Mouse (Mus musculus): ENCODE results near the gene Ccdc60.
A peak's percentile ranks its signal among the peaks of the same experiment; 100 is the strongest.

Gene Ccdc60

DNA sequence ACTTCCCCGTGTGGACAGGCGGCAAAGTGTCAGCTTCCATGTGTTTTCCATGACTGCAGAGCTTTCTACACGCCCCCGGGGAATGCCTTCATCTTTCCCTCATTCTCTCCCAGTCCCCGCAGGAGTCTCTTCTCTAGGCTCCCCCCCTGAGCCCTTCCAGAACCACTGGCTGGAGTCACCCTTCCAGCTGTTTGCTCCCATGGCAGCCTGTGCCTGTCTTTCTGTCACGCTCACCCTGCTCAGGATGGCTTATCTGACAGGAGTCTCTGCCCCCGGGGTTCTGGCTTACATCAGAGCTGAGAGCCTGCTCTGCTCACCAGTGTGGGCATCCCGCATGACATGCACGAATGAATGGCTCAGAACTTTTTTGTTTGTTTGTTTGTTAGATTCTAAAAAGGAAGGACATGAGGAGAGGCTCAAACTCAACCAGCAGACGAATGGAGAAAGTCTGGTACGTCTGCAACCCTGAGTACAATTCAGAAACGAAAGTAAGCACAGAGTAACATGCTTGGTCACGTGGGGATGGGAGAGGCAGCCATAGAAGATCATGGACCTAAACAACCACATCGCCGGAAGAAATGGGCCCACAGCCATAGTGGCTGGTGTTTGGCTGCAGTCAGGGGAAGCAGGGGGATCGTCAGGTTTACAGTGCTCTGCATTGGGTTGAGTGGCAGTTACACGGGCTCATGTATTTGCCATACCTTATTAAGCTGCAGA, 17.1 kb downstream of the Ccdc60 start:
- peak; percentile 10 for DNase-seq (ENCODE audit: low spot score)

GRCm38 (mm10) chr5:116269212-116270145, 19.3 kb downstream of the Ccdc60 start:
- DNase-seq (ENCODE audit: low spot score): no peak

- DNase-seq (ENCODE audit: low spot score): no peak
Measured at GRCm38 (mm10) chr5:116262689-116263088, 26.1 kb downstream of the Ccdc60 start.

DNA sequence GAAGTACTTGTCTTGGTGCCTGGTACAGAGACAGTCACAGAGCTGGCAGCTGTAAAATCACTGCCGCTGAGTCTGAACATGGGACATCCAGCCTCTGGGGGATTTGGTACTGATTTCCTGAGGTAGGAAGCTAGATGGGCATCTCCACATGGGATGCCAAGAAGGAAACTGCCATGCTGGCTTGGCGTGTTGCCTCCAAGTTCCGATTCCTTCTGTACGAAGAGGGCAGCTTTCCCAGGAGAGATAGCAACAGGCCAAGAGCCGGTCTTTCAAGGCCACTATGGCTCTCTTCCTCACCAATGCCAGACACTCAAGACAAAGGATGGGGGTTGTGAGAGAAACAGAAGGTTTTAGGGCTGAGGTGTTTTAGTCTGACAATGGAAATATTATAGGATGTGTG, 26.8 kb downstream of the Ccdc60 start:
- DNase-seq (ENCODE audit: low spot score): no peak

GRCm38 (mm10) chr5:116260356-116260755, 28.4 kb downstream of the Ccdc60 start:
- no peak for DNase-seq (ENCODE audit: low spot score)

DNA sequence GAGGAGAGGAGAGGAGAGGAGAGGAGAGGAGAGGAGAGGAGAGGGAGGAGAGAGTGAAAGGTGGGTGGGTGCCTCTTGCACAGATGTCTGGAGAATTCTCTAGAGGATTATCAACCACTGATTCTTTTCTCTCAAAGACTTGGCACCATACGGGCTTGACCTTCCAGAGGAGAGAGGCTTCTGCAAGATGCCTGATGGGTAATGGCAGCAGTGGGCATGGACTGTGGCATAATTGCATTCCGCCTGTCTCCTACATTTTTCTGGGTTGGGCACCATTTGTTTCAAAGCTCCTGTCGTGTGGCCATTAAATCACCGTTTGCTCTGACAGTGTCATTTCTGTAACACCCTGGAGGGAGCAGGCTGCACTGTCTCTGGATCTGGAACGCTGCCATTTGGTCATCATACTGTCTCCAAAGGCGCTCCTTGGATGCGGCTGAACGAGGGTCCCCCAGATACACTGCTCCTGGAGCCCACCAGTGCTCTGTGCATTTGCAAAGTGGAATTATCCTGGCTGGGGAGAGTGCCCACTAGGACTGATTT, 30.4 kb downstream of the Ccdc60 start:
- DNase-seq (ENCODE audit: low spot score): no peak

- DNase-seq (ENCODE audit: low spot score): no peak
Measured at GRCm38 (mm10) chr5:116253914-116254313, 34.9 kb downstream of the Ccdc60 start.

DNA sequence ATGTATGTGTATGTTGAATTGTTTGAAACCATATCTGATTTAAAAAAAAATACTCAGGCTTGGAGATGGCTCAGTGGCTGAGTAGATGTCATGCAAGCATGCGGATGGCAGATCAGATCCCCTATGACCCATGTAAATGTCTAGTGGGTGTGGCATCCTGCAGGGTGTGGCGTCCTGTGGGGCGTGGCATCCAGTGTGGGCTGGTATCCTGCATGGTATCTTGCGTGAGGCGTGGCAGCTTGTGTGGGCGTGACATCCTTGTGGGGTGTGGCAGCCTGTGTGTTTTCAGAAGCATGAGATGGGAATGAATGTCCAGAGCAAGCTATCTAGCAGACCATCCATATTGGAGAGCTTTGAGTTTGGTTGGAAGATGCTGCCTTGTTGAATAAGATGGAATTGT, 36.6 kb downstream of the Ccdc60 start:
- DNase-seq (ENCODE audit: low spot score): no peak

- DNase-seq (ENCODE audit: low spot score): no peak
Measured at GRCm38 (mm10) chr5:116246642-116247041, 42.1 kb downstream of the Ccdc60 start.

DNA sequence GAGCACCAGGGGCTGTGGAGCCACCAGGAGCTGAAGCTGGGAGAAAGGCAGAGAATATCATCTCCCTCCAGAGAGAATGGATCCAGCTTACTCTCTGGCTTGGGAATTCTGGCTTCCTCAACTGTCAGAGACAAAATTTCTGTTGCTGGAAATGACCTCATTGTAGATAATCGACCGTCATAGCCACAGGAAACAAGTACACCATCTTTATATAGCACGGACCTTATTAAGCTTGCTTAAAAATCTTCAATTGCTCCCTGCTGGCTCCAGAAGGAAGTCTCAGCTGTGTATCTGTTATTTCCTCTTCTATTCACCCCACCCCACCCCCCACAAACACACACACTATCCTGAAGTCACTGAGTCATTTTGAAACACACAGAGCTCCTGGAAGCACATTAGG, 44.3 kb downstream of the Ccdc60 start:
- no peak for DNase-seq (ENCODE audit: low spot score)

DNA sequence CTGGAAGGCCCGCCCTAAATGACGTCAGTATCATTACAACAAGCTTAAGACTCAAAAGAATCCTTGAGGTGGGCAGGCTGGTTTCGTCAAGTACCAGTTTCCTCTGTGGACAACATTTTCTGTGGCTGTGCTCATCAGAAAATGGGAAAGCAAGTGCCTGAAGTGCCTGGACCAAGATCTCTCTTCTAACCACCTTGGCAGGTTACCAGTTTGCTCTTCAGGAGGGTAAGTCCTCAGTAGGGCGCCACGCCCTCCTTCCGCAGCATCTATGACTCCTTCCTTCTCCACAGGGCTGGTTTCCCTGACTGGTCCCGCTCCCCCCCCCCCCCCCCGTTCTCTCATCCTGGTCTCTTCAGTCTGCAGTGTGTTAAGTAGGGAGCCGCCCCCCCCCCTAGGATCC, 45.2 kb downstream of the Ccdc60 start:
- DNase-seq (ENCODE audit: low spot score): no peak

GRCm38 (mm10) chr5:116231841-116232643, 56.7 kb downstream of the Ccdc60 start:
- peak; percentile 18 for DNase-seq (ENCODE audit: low spot score)

- no peak for DNase-seq (ENCODE audit: low spot score)
Measured at GRCm38 (mm10) chr5:116228414-116228813, 60.4 kb downstream of the Ccdc60 start.

GRCm38 (mm10) chr5:116224023-116224422, 64.8 kb downstream of the Ccdc60 start:
- DNase-seq (ENCODE audit: low spot score): no peak

GRCm38 (mm10) chr5:116221916-116222315, 66.9 kb downstream of the Ccdc60 start:
- DNase-seq (ENCODE audit: low spot score): no peak

DNA sequence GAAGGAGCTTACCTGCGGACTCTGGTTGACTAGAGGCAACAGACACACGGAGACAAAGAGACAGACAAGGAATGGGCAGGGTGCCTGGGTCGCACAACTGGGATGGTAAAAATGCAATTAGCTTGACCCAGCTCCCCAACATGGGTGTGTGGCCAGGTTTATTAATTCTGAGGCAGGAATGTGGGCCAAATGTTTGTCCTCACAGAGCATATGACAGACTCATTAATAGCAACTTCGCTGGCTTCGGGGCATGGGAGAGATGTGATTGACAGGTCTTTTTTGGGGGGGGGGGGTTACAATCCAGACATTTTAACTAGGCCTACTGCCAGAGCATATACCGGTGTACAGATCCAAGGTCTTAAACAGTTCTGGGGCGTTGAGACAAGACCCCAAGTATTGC, 69.5 kb downstream of the Ccdc60 start:
- no peak for DNase-seq (ENCODE audit: low spot score)

- no peak for DNase-seq (ENCODE audit: low spot score)
Measured at GRCm38 (mm10) chr5:116212706-116213105, 76.1 kb downstream of the Ccdc60 start.

GRCm38 (mm10) chr5:116209378-116210091, 79.2 kb downstream of the Ccdc60 start:
- no peak for DNase-seq (ENCODE audit: low spot score)

- DNase-seq (ENCODE audit: low spot score): no peak
Measured at GRCm38 (mm10) chr5:116208741-116209368, 79.9 kb downstream of the Ccdc60 start.

- no peak for DNase-seq (ENCODE audit: low spot score)
Measured at GRCm38 (mm10) chr5:116202692-116203091, 86.1 kb downstream of the Ccdc60 start.

GRCm38 (mm10) chr5:116194499-116194898, 94.3 kb downstream of the Ccdc60 start:
- DNase-seq (ENCODE audit: low spot score): no peak
